Mouse (Mus musculus): ENCODE data around the gene Itpkc.

- TF ChIP-seq CTCF (IDR thresholded peaks at IDR 0.05; ENCODE audit: low read depth, low read length) = no peak
- TF ChIP-seq POLR2A (IDR thresholded peaks at IDR 0.05; ENCODE audit: borderline replicate concordance, low read depth, low read length) = no peak
These were observed 30.1 kb downstream of the Itpkc start for GRCm38 (mm10) chr7:27198355-27198754.

Data from bone marrow macrophage, adult 2 months (primary cell).